Mouse (Mus musculus): ENCODE measurements around the gene Grik2. TPM values are rescaled to one million over a fixed set of nuclear protein-coding genes. Genes with fewer than 3 reads are reported as not detected.
A peak's percentile ranks its signal among the peaks of the same experiment; 100 is the strongest.
"Not testable (repeated sequence)": the region's sequence is repeated elsewhere in the genome, so short reads cannot be mapped to it uniquely, and the experiment has no call there.

Gene Grik2
- polyA plus RNA-seq, 1 experiment from 2014 or later, result 1.6 TPM

DNA sequence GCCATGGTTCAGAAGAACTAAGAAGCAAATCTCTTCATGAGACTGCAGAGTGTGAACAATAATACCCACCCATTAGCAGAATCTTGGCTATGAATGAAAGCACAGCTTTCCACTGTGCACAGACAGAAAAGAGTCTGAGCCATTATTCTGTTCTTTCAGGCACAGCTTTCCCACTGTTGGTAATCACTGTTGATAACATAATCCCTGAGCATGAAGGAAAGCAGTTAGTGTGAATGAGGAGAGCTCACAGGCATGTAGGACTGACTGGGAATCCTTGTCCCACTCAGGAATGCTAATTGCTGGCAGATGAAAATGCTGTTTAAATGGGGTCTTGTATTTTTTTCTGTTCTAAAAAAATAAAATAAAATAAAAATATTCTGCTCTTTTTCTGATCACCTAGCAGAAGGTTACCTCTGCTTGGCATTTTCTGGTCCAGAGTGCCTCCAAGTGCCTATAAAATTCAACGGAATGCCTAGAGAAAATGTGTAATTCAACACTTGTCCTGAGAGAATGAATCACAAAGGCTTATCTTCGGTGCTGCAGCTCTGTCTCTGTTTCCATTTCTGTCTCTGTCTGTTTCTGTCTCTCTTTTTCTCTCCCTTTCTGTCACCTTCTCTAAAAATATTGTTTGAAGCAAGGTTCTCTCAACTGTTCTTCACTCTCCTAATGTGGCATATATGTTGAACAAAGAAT lies 532.2 kb downstream of the Grik2 start:
- 5% methylated on average over 2 of the region's 2 CpGs for WGBS
- ATAC-seq (ENCODE audit: insufficient number of reproducible peaks, insufficient read depth, low FRiP score, low TSS enrichment, low read depth), result 0 out of 2 replicates have a peak, but pooled peaks have one; percentile 52

DNA sequence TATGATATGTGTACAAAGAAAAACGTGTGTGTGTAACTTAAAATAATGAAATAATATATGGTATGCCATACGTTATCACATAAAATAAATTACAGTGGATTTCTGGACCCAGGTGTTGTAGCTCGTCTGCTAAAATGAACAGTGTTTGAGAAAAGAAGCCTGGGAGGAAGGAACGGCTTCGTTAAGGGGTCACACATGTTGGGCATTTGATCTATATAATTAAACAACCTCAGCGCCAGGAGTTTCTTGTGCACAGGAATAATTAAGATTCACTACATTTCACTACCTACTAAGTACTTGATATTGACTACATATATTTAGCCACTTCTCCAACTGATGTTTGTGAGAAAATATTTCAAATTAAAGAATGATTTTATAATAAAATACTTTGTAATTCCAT lies 551.2 kb downstream of the Grik2 start:
- not testable (repeated sequence) for ATAC-seq (ENCODE audit: insufficient number of reproducible peaks, insufficient read depth, low FRiP score, low TSS enrichment, low read depth); H3K27me3 ChIP-seq; H3K4me2 ChIP-seq; H3K4me3 ChIP-seq; H3K4me1 ChIP-seq; H3K36me3 ChIP-seq; H3K9ac ChIP-seq; H3K9me3 ChIP-seq; H3K27ac ChIP-seq
- 69% methylated on average over 6 of the region's 6 CpGs for WGBS

More for the DNA sequence above, 532.2 kb downstream of the Grik2 start:
- no peak overlapping the region for H3K4me2 ChIP-seq
- no peak overlapping the region for H3K27ac ChIP-seq
- H3K27me3 ChIP-seq, result no peaks in the 10 kb centered on the region
- H3K4me1 ChIP-seq, result no peaks in the 10 kb centered on the region
- no peak overlapping the region for H3K9ac ChIP-seq
- H3K36me3 ChIP-seq, result no peaks in the 10 kb centered on the region
- no peak overlapping the region for H3K4me3 ChIP-seq
- H3K9me3 ChIP-seq, result no peaks in the 10 kb centered on the region

DNA sequence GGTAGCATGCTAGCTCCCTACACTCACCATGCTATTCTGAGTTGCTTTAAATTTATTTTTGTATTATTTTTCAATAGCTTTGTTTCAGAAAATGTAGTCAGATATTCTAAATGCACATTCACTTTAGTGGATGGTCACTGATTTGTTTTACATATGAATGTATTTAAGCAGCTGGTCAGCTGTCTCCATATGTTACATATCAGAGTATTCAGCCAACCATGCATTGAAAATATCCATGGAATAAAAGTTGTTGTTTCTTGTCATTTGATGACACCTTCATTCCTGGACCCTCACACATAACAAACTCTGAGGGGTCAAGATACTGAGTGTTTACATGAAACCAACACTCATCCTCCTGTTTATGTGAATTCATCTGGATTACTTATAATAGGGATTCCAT lies 551.7 kb downstream of the Grik2 start:
- H3K27ac ChIP-seq; ATAC-seq (ENCODE audit: insufficient number of reproducible peaks, insufficient read depth, low FRiP score, low TSS enrichment, low read depth); H3K27me3 ChIP-seq; H3K4me2 ChIP-seq; H3K9ac ChIP-seq; H3K4me3 ChIP-seq; H3K36me3 ChIP-seq; H3K9me3 ChIP-seq; H3K4me1 ChIP-seq: not testable (repeated sequence)

DNA sequence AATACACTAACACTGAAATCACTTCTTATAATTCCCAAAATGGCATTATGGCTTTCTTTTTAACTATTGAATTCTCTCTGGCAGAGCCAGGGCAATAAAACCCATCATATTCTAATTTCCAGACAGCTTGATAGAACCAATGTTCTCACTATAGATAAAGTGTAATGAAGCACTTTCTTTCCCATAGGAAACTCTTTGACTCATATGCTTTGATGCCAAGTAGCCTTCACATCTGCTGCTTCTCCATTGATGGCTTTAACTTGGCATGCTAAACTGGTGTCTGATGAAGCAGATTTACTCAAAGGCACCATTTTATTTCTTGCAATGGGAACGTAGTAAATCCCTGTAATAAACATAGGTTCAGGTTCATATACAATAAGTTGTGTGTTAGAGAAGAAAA lies 568.5 kb downstream of the Grik2 start:
- 84% methylated on average over 1 of the region's 1 CpGs for WGBS
- no peak for ATAC-seq (ENCODE audit: insufficient number of reproducible peaks, insufficient read depth, low FRiP score, low TSS enrichment, low read depth)

DNA sequence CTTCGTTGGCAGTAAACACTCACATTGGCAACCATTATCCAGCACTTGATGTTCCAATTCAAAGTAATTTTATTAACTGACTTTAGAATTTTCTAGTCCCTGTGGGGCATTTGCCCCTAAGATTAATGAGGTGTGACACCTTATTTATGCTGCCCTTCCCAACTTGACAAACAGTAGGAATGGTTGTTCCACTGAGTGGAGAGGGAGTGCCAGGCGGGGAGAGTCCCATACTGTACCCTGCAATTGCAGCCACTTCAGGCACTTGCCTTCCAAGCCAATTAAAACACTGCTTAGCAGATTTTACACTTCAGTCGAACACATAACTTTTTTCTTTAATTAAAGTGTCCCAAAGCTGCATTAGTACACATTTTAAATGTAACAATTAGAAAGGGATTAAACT lies 568.9 kb downstream of the Grik2 start:
- Histone ChIP-seq H3K27me3 (no peaks in the 10 kb centered on the region), H3K36me3 (no peaks in the 10 kb centered on the region), H3K4me2 (no peak overlapping the region), H3K4me3 (no peak overlapping the region), H3K4me1 (no peaks in the 10 kb centered on the region), H3K27ac (no peak overlapping the region), H3K9ac (no peak overlapping the region), H3K9me3 (no peaks in the 10 kb centered on the region)
- ATAC-seq (ENCODE audit: insufficient number of reproducible peaks, insufficient read depth, low FRiP score, low TSS enrichment, low read depth), result no peak
- WGBS, result 58% methylated on average over 3 of the region's 3 CpGs

More for the DNA sequence above, 568.5 kb downstream of the Grik2 start:
- Histone ChIP-seq H3K27me3 (no peaks in the 10 kb centered on the region), H3K9me3 (no peaks in the 10 kb centered on the region), H3K36me3 (no peaks in the 10 kb centered on the region), H3K4me1 (no peaks in the 10 kb centered on the region), H3K4me3 (no peak overlapping the region), H3K27ac (no peak overlapping the region), H3K4me2 (no peak overlapping the region), H3K9ac (no peak overlapping the region)

DNA sequence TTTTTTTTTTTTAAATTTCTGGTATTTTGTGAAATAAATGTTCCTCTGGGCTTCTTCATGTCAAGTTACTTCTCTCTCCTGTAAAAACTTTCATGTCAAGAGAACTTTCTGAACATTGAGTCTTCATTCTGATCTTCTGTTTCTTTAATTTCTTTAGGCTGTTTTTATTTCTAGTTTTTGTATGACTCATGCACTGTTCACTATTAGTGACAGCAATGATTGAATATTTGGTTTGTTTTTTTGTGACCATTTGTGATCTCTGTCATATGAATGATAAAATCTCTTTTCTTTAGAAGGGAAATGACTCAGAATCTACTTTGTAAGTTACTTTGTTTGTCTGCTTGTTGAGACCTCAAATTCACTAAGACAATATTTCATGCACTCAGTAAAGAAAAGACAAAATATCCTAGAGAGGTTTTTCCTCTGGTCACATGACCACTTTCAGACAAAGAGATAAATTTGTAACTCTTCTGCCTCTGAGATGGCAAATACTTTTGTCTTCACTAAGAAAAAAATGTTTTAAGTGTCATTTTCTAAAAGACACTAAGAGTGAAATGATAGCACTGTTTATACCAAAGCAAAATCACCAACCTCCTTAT lies 596.7 kb downstream of the Grik2 start:
- no peak for ATAC-seq (ENCODE audit: insufficient number of reproducible peaks, insufficient read depth, low FRiP score, low TSS enrichment, low read depth)
- Histone ChIP-seq H3K27ac (no peak overlapping the region), H3K4me3 (no peak overlapping the region), H3K4me2 (no peak overlapping the region), H3K4me1 (no peaks in the 10 kb centered on the region), H3K9me3 (no peaks in the 10 kb centered on the region), H3K27me3 (no peaks in the 10 kb centered on the region), H3K9ac (no peak overlapping the region), H3K36me3 (no peaks in the 10 kb centered on the region)

DNA sequence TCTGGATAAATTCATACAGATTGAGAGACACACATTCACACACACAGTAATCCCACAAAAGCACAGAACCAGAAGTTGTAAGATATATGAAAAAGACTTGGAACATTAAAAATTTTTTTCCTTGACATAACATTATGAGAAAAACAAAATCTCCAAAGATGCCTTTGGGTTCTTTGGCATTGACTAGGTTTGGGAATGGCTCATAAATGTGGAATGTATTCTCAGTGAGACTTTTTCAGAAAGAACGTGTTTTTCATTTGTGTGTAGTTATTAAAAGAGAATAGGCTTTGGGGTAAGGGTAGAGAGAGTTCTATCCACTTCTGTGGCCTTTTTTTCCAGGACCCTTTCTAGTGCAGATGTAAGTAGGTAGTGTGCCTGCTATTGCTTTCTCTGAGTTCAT lies 597.3 kb downstream of the Grik2 start:
- ATAC-seq (ENCODE audit: insufficient number of reproducible peaks, insufficient read depth, low FRiP score, low TSS enrichment, low read depth), result no peak
- H3K4me3 ChIP-seq, result no peak overlapping the region
- H3K4me2 ChIP-seq, result no peak overlapping the region
- H3K27ac ChIP-seq, result no peak overlapping the region
- WGBS, result 74% methylated on average over 1 of the region's 1 CpGs
- H3K4me1 ChIP-seq, result no peaks in the 10 kb centered on the region
- H3K9ac ChIP-seq, result no peak overlapping the region
- no peaks in the 10 kb centered on the region for H3K36me3 ChIP-seq
- H3K27me3 ChIP-seq, result no peaks in the 10 kb centered on the region
- H3K9me3 ChIP-seq, result no peaks in the 10 kb centered on the region

DNA sequence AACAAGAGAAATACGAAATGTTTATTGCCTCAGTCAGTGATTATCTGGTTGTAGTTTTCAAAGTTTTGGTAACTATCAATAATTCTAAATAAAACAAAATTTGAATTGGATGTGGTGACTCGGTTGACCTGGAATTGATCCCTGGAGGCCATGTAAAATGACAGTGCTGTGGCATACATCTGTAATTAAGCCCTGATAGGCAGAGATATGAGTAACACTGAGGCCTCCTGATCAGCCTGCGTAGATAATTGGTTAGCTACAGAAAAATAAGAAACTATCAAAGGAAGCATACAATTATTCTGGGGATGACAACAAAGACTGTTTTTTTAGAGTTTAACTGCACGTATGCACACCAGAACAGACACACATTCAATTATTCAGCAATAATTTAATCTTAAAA lies 634.4 kb downstream of the Grik2 start:
- no peak overlapping the region for H3K27ac ChIP-seq
- H3K9ac ChIP-seq, result no peak overlapping the region
- 64% methylated on average over 4 of the region's 4 CpGs for WGBS
- no peak overlapping the region for H3K4me3 ChIP-seq
- ATAC-seq (ENCODE audit: insufficient number of reproducible peaks, insufficient read depth, low FRiP score, low TSS enrichment, low read depth), result no peak
- no peak overlapping the region for H3K4me2 ChIP-seq
- no peaks in the 10 kb centered on the region for H3K9me3 ChIP-seq
- H3K4me1 ChIP-seq, result no peaks in the 10 kb centered on the region
- no peaks in the 10 kb centered on the region for H3K27me3 ChIP-seq
- no peaks in the 10 kb centered on the region for H3K36me3 ChIP-seq

DNA sequence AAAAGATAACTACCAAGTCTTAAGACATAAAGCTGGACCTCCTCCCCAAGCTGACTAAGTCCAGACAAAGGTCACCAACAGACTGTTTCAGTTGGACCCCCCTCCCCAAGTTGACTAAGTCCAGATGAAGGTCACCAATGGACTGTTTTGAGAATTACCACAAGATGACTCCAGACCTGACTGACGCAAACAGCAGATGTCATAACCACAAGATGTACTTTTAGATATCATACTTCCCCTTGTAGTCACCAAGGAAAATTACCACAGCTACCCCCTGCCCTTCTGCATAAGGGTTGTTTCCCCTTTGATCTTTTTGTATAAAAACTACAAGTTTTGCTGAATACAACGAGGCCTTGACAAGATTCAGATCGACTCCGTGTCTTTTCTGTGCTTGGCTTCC lies 637.1 kb downstream of the Grik2 start:
- ATAC-seq (ENCODE audit: insufficient number of reproducible peaks, insufficient read depth, low FRiP score, low TSS enrichment, low read depth); H3K9ac ChIP-seq; H3K27ac ChIP-seq; H3K9me3 ChIP-seq; H3K4me1 ChIP-seq; H3K4me3 ChIP-seq; H3K27me3 ChIP-seq; H3K4me2 ChIP-seq; H3K36me3 ChIP-seq: not testable (repeated sequence)
- WGBS, result 81% methylated on average over 4 of the region's 4 CpGs

DNA sequence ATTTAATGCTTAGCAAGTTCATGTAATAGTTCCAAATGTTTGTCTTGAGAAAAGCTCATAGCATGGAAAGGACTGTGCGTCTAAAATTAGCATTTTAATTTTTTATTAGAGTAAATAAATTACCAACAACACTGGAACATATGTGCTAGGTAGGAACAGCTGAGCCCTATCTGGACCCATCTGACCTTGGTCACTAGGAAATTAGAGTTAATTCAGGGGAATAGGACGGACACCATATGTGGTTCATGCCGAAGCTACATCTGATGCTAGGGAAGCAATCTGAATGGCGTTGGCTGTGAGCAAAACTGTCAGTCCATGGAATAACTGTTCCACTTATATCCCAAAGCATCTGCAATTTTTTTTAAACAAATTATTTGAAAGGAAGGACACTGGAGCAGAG lies 638.9 kb downstream of the Grik2 start:
- H3K36me3 ChIP-seq, result no peaks in the 10 kb centered on the region
- no peaks in the 10 kb centered on the region for H3K9me3 ChIP-seq
- H3K27me3 ChIP-seq, result no peaks in the 10 kb centered on the region
- no peak overlapping the region for H3K4me2 ChIP-seq
- WGBS, result 53% methylated on average over 4 of the region's 4 CpGs
- no peak overlapping the region for H3K9ac ChIP-seq
- no peaks in the 10 kb centered on the region for H3K4me1 ChIP-seq
- no peak overlapping the region for H3K27ac ChIP-seq
- ATAC-seq (ENCODE audit: insufficient number of reproducible peaks, insufficient read depth, low FRiP score, low TSS enrichment, low read depth), result no peak
- H3K4me3 ChIP-seq, result no peak overlapping the region

DNA sequence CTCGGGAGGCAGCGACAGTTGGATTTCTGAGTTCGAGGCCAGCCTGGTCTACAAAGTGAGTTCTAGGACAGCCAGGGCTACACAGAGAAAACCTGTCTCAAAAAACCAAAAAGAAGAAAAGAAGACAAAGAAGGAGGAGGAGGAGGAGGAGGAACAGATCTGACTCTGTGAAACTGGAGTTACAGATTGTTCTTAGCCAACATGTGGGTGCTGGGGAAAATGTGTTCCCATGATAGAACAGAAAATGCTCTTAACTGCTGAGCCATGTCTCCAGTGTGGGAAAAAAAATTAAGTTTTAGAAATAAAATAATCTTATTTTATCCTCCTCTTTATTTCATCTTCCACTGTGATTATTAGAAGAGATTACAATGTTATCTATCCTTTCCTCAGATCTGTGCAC lies 645.9 kb downstream of the Grik2 start:
- Histone ChIP-seq H3K4me2 (no peak overlapping the region), H3K4me3 (no peak overlapping the region), H3K27ac (no peak overlapping the region), H3K9me3 (no peaks in the 10 kb centered on the region), H3K36me3 (no peaks in the 10 kb centered on the region), H3K4me1 (no peaks in the 10 kb centered on the region), H3K27me3 (no peaks in the 10 kb centered on the region), H3K9ac (no peak overlapping the region)
- ATAC-seq (ENCODE audit: insufficient number of reproducible peaks, insufficient read depth, low FRiP score, low TSS enrichment, low read depth), result no peak
- 88% methylated on average over 3 of the region's 3 CpGs for WGBS

DNA sequence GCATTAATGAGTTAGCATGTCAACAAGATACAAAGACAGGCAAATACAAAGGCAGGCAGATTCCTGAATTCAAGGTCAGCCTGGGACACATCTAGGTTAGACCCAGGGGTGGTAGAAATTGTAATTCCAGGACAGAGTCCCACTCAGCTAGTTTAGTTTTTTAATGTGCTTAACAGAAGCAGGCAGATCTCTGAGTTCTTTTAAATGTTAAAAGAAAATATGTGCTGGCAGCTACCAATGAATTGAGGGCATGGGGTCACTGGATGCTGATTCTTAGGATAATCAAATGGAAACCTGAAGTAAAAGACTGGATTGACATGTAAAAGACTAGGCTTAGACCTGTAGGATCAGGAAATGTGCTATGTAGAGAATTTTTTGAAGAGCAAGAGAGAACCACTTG lies 651.8 kb downstream of the Grik2 start:
- H3K36me3 ChIP-seq, result no peaks in the 10 kb centered on the region
- ATAC-seq (ENCODE audit: insufficient number of reproducible peaks, insufficient read depth, low FRiP score, low TSS enrichment, low read depth), result no peak

More for the DNA sequence above, 651.8 kb downstream of the Grik2 start:
- no peaks in the 10 kb centered on the region for H3K27me3 ChIP-seq
- no peak overlapping the region for H3K9ac ChIP-seq
- no peak overlapping the region for H3K27ac ChIP-seq
- H3K4me3 ChIP-seq, result no peak overlapping the region
- no peaks in the 10 kb centered on the region for H3K4me1 ChIP-seq
- no peak overlapping the region for H3K4me2 ChIP-seq
- no peaks in the 10 kb centered on the region for H3K9me3 ChIP-seq

Data from embryonic facial prominence, embryonic 13.5 days (tissue).